Mouse (Mus musculus) left cerebral cortex, postnatal 25 days (tissue): Measurements from ENCODE around the gene Adgrg1. TPM values are rescaled to one million over a fixed set of nuclear protein-coding genes. Genes with fewer than 3 reads are reported as not detected.
A peak's percentile ranks its signal among the peaks of the same experiment; 100 is the strongest.

ENCODE experiments used
- DNase-seq, 2 experiments: peaks; one replicate each; pipeline ENCODE4 v3.0.0; 2022; ENCODE audit warnings: low spot score in 2 of 2, mixed read lengths in 1 of 2
- intact Hi-C: fragments of 180-260 bp; cut with DNase I; formaldehyde crosslinking; loops from one replicate; pipeline ENCODE4 v1.15.1; 2025
- total RNA-seq, 2 experiments: library from RNA; stranded (reverse); gene quantifications; 2 replicates each; pipeline ENCODE4 v1.2.3; 2021

Gene Adgrg1
- total RNA-seq, 2 experiments from 2014 or later: 67.2 to 94.5 TPM

DNA sequence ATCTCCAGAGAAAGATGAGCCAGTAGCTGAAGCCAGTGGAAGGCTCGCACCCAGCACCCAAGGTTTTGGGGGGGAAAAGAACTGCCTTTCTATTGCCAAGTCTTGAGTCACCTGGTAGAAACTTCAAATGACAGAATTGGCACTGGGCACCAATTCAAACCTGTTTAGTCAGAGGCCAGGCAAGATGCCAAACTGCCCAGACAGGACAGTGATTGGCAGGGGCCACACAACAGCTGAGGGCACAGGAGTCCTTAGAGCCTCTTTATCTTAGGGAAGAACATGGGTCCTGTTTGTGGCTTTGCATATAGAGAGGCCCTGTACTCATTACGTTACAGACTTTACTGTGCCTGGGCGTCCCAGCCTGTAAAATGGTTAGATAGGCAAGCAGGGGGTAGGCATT, 7.0 kb upstream of the Adgrg1 start:
- no peak for DNase-seq
- intact Hi-C loops: loop anchor here (2.0 kb wide), 1 partner anchor 33 kb away; no protein-coding TSS in a partner anchor

DNA sequence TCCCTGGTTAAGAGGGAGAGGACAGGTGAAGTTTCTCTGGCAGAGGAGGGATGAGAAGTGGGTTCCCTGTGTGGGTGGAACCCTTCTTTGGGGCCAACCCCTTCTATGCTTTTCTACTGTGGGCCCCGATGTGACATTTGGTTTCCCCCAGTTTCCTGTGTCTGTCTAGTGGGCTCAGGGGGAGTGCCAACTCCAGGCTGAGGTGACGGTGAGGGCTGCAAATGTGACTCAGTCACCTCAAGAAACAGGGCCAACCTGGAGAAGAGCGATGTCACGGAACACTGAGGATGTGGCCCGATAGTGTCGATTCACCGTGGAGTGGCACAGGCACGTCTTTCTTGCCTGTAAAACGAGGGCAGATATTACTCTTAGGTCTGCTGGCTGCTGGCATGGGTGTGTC, 1.3 kb upstream of the Adgrg1 start:
- DNase-seq: no peak
- intact Hi-C loops: no loop called here

DNA sequence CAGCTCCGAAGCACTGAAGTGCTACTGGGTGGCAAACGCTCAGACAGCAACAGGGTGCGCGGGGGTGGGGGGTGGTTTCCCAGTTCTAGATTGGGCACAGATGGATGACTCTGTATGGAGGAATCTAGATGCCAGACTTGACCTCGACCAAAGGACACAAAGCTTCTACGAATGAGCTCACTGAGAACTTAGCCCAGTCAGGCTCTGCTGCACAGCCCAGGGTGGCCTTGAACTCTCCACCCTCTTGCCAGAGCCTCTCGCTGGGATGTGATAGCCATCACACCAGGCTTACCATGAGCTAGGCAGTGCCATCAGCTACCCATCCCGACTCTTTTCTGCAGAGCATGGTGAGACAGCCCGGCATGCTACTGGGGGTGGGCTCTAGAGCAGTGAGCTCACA, 765 bp upstream of the Adgrg1 start:
- no peak for DNase-seq
- intact Hi-C loops: no loop called here

DNA sequence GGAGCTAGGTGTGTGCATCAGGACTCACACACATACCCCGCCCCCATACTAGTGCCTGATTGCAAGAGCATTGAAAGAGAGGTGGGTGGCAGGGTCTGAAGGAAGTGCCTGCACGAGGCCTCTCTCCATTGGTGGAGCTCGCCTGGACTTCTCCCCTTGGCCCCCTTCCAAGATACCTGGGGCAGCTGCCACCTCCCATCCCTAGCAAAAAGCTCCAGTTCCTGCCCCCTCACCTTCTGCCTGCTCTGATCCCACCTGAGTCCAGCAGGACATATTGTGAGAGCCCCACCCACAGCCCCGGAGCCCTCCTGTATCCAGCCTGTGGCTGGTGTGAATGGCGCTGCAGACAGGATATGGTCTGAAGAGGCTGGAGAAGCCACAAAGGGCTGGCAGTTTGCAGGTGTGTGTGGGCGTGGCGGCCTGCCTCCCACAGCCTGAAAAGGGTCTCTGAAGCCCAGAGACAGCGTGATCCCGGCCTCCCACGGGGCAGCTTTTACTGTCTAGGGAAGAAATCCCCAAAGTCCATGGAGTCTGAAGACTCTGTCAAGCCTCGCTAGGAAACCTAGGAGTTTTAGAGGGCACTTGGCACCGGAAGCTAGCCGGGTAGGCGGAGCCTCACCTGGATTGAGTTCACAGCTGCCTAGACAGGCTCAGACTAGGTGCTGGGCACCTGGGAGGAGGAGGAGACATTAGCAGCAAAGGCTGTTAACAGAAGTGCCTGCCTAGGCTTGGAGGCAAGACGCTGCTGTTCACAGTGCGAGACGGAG, 2.3 kb downstream of the Adgrg1 start:
- intact Hi-C loops: no loop called here
- DNase-seq: no peak

DNA sequence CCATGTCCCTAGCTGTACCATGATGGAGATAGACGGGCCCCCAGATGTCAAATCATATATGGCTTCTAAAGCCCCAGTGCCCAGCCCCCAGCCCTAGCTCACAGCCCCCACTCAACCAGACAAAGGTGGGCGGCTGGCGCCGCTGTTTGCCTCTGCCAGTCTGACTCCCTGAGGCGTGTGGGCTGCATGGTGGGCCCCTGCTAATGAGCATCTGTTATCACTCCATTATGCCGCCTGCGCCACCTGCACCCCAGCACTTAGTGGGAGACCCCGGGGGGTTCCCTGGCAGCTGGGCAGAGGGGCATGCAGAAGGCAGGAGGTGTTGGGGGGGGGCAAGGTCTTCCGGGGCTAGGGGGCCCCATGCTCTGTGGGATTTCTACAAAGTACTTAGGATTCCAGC, 3.6 kb downstream of the Adgrg1 start:
- intact Hi-C loops: no loop called here
- DNase-seq: no peak

DNA sequence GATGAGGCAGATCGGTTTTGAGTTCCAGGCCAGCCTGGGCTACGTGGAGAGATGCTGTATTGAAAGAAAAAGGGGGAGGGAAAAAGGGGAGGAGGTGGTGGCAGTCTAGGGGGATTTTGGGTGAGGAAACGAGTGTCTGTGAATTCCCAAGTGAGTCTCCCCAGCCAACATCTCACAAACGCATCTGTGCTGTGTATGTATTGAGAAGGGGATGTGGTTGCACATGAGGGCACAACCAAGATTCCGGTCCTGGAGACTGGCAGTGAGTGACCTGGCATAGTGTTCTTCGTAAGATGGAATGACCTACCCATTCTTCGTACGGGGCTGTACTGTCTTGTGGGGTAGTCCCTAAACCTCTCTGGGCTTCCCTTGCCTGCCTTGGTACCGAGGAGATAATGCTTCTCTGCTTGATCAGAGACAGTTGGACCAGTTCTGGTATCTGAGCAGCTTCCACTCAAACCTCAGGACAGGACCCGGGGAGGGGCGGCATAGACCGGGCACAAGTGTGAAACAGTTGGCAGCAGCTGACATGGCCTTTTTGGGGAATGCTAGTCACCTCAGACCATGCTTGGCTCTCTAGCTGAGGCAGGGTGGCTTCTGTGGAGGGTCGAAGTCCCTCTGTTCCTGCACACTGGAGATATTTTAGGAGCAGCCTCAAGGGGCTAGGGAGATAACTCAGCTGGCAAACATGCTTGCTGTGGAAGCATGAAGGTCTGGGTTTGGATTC, 4.2 kb downstream of the Adgrg1 start:
- DNase-seq: no peak
- intact Hi-C loops: no loop called here

DNA sequence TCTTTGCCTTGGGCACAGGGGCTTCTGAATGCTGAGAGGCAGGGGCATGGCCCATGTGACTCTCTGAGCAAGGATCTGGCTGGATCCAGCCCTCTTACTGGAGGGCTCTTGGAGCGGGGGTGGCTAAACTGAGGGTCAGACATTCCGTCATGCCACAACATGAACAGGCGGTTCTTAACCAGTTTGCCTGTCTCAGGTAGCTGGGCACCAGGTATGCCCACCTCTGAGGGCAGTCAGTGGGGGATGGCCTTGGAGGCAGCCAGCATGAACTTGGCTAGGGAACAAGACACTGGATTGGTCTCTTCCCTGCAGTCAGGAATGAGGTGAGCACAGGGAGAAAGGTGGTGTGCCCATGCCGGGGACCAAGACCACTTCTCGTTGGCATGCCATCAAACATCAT, 5.6 kb downstream of the Adgrg1 start:
- DNase-seq: no peak
- intact Hi-C loops: no loop called here

DNA sequence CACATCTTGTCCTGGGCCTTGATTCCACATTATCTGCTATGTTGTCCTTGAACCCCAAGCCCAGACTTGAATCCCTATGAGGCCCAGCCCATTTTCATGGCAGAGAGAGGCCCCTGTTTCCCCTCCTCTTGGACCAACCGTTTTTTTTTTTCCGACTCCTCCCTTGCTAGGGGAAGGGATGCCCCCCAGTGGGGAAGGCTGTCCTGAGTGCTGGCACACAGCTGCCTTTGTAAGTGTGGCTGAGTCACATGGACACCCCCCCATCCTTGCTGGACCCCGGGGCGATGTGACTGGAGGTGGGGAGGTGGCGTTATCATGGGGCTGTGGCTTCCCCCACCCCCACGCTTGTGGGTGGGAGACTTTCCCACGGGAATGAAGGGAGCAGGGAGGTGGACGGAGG, 6.4 kb downstream of the Adgrg1 start:
- intact Hi-C loops: no loop called here

DNA sequence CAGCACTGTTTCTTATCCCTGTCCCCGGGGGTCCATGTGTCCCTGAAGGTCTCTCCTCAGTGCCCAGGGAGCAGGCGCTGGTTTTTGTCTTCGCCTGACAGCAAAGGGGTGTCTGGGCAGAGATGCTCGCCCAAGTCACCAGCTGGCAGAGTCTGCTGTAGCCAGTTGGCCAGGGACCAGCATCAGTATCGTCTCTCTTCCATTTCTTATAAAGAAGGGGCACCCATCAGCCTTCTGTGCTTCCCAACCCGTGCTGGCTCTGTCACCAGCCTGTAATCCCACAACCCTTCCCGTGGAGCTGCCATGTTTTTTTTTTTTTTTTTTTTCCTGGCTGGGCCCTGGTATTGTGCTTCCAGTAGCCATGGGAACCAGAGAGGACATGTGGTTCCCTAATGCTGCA, 7.3 kb downstream of the Adgrg1 start:
- intact Hi-C loops: no loop called here
- DNase-seq: no peak

More for the DNA sequence above, 6.4 kb downstream of the Adgrg1 start:
- DNase-seq: no peak

DNA sequence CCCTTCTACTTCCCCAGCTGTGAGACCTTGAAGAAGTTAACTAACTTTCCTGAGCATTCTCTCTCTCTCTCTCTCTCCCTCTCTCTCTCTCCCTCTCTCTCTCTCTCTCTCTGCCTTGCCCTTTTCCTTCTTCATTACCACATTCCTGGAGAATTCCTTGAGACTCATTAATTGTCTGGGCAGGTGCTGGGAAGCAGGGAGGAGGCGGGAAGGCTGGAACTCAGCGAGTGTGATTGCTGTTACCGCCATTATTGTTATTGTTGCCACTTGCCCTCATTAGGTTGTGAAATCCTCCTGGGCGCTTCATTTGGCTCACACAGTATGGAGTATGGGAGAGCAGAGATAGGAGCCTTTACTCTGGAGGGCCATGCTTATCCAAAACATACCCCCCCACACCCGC, 8.6 kb downstream of the Adgrg1 start:
- DNase-seq: no peak
- intact Hi-C loops: no loop called here

DNA sequence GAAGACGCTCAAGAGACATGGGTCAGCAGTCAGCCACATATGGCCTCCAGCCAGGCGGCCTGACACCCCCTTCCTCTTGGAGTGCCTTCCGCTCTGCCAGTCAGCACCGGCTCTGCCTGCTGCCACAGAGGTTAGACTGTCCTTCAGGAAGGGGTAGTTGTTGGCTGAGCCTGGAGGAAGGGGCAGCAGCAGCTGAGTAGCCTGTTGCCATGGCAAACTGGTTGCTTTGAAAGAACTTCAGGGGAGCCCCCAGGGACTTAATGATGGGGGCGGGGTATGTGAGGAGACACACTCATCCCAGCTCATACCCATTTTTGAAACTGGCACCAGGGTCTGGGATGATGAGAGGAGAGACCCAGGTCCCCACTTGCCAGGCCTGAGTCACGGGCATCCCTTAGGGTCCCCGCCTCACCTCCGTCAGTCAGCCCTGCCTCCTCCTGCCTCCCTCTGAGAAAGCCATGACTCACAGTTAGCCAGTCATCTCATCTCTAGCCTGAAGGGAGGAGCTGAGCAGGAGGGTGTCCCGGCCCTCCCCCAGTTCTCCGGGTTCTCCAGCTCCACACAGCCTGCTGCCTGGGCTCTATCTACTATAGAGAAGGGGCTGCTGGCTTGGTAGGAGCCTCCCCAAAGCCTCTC, 9.4 kb downstream of the Adgrg1 start:
- DNase-seq: peak; percentile 66 to 82
- intact Hi-C loops: no loop called here

DNA sequence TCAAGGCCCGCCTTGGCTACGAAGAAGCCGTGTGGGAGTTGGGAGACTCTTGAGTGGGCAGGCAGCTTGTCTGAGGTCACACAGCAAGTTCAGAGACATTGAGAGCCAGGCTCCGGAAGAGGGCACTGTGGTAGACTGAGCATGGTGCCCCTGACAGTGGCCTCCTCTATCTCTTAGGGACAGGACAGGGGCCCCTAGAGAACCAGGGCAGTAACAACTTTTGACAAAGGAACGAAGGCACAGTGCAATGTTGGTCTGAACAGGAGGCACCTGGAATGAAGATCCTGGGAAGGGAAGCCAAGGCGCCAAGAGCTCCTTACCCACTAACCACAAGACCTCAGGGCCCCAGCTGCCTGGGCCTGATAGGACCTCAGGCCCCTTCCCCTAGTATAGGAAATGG, 10.5 kb downstream of the Adgrg1 start:
- intact Hi-C loops: no loop called here
- DNase-seq: no peak

DNA sequence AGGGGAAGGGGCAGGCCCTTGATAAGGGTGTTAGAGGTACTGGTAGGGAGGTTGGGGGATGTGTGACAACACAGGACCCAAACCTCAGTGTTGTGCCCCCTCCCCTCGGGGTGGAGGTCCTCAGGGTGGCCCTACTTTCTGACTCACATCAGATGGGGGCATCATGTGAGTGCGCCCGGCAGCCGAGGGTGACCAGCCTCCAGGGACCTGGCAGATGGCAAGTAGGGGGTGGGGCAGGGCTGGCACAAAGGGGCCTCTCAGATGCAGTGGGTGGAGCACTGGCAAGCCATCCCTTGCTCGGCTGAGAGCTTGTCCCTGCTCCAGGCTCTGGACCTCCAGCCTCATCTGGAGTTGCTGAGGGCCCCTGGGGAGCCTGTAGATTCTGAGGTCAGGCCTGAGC, 12.1 kb downstream of the Adgrg1 start:
- intact Hi-C loops: no loop called here
- DNase-seq: peak in 1 of 2 experiments; percentile 57

DNA sequence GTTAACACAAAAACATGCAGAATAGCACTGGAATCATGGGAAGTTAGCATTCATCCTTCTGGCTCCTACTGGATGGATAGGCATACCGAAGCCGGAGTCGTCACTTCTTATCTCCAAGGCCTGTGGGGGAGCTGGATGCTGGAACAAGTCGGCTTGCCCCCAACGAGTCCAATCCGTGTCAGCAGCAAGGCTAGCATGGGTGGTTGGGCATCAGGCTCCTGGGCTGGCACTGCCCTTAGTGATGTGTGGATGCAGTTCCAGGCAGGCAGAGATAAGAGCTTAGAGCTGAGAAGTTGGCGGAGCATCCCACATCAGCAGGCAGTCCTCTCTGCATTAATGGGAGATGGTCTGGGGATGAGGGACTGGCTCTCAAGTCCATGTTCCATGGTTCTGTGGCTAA, 13.0 kb downstream of the Adgrg1 start:
- intact Hi-C loops: no loop called here
- DNase-seq: no peak

DNA sequence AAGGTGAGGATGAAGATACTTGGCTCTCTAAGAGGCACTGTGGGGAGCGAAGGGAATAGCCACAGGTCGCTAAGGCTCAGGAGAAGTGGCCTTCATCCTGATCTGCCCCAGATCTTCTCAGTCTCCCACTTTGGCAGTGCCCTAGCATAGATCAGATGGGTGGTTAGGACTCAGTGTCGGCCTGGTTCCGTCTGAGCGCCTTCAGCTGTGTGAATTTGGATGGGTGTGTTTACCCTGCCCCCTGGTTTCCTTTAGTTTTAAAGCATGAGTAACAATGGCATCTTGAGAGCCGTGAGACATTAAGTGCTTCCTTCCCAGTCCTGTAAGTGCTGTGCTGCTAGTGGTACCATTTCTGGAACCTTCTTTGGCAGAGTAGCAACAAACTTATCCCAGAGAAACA, 14.1 kb downstream of the Adgrg1 start:
- intact Hi-C loops: no loop called here
- no peak for DNase-seq

DNA sequence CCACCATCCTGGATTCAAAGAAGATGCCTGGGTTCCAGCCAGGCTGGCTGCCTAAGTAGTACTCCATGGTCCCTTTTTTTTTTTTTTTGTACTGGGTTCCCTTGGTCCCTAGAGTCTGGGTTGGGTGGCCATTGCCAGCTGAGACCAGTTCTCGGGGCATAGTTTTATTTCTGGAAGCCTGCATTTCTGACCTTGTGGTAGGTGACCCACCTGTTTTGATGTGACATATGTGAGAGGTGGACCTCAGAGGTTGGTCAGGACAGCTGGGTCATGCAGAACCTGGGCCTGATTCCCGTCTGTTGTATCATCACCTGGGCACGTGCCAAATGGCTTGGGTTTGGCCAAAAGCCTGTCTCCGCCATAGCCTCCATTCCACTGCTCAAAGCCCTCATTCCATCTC, 15.2 kb downstream of the Adgrg1 start:
- no peak for DNase-seq
- intact Hi-C loops: no loop called here

DNA sequence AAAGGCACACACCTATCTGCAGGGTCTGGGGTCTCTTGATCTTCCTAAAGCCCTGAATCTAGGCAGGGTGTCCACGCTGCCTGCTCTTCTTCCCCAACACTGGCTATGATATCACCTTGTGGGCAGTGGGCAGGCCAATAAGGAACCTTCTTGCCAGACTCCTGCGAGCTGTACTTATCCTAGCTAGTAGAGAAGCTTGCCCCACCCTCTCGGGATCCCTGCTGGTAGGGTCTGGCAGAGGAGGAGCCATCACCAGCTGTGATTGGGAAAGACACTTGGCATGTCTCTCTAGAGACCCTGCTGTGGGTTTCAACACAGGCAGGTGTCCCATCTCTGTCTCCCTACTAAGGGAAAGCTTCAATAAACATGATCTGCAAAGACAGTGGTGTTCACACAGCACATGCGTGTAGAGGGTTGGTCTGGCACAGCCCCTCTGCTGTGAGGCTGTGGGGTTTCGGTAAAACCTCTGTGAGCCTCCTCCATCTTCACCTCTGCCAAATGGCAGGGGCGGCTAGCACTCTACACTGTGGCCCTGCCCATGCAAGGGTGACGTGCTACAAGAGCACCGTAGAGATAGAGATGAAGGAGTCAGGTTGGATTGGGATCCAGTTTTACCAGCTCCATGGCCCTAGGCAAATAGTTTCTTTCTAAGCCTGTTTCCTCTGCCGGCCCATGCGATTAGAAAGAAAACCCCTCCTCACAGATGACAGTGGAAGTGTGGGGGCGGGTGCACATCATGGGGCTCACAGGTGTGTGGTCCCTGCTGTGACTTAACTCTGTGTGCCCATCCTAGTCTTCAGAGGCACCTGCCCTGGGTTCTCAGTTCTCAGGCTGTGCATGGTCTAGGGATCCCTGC, 16.3 kb downstream of the Adgrg1 start:
- DNase-seq: no peak
- intact Hi-C loops: no loop called here

DNA sequence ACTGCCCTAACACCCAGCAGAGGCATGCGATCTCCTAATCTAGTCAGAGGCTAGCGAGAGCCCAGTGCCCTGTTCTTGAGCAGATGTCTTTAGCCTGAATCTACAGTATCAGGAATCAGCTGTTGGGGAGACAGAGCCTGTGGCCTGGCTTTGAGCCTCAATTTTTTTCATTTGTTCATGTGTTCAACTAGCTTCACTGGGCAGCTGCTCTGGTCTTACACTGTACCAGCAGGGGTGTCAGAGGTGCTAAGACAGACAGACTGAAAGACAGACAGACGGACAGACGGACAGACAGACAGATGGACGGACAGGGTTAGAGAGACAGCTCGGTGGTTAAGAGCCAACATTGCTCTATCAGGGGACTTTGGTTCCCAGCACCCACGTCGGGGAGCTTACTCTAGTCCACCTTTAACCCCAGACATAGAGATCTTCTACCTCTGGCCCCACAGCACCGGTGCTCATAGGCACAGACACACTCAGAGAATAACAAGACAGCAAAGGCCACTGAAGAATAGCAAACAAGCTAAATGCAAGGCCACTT, 17.0 kb downstream of the Adgrg1 start:
- no peak for DNase-seq
- intact Hi-C loops: no loop called here

DNA sequence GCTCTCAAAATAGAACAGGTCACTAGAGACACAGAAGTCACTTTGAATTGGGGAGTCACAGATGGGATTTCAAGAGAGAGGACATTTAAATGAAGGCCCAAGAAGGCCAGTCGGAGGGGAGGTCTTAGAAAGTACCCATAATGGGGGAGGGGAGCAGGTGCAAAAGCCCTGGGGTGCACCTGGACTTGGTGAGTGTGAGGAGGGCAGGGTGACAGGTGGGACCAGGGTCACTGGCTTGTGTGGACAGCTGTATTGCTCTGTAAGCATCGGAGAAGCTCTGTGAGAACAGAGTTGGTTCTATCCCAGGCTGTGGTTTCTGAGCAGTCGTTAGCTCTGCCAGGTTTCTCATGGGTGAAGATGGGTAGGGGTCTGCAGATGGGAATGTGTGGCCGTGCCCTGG, 17.5 kb downstream of the Adgrg1 start:
- intact Hi-C loops: no loop called here

DNA sequence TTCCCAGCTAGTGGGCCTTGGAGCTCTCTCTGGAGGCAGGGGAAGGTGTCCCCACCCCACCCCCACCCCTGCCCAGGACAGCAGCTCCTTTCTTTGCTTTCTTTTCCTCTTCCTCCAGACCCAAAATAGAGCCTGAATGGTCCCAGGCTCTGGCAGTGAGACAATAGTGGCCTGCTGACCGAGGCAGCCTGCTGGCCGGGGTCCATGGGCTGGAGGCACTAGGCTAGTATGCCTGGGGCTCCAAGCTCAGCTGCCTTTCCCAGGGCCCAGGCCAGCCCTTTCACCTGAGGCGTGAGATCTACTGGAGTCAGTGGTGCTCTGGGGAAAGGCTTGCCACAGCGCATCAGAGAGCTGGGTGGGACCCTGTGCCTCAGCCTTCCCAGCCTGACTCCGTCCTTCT, 18.0 kb downstream of the Adgrg1 start:
- intact Hi-C loops: no loop called here
- DNase-seq: peak; percentile 67 to 81

More for the DNA sequence above, 17.5 kb downstream of the Adgrg1 start:
- no peak for DNase-seq
